Mouse (Mus musculus) gastrocnemius, postnatal 4 days (tissue): Measurements from ENCODE around the gene Gm10406. TPM values are rescaled to one million over a fixed set of nuclear protein-coding genes. Genes with fewer than 3 reads are reported as not detected.
"Not testable (repeated sequence)": the region's sequence is repeated elsewhere in the genome, so short reads cannot be mapped to it uniquely, and the experiment has no call there.

Experiments
- DNase-seq, 2 experiments: peaks; one replicate each; pipeline ENCODE4 v3.0.0; 2021 to 2022; ENCODE audit warnings: low spot score in 2 of 2, mixed read lengths in 2 of 2
- long read RNA-seq, 2 experiments: library from polyadenylated mRNA; stranded (forward); transcript quantifications; one replicate each; pipeline ENCODE4 v2.0.0; 2021
- total RNA-seq, 2 experiments: library from RNA; stranded (reverse); gene quantifications; 2 replicates each; pipeline ENCODE4 v1.2.3; 2021

Gm10406 gene
- total RNA-seq, result under 1 TPM in 1 of 2 experiments, not detected in 1; 0.34 TPM
- long read RNA-seq, experiment 1, result 0 reads
- long read RNA-seq, experiment 2, result 0 reads

DNA sequence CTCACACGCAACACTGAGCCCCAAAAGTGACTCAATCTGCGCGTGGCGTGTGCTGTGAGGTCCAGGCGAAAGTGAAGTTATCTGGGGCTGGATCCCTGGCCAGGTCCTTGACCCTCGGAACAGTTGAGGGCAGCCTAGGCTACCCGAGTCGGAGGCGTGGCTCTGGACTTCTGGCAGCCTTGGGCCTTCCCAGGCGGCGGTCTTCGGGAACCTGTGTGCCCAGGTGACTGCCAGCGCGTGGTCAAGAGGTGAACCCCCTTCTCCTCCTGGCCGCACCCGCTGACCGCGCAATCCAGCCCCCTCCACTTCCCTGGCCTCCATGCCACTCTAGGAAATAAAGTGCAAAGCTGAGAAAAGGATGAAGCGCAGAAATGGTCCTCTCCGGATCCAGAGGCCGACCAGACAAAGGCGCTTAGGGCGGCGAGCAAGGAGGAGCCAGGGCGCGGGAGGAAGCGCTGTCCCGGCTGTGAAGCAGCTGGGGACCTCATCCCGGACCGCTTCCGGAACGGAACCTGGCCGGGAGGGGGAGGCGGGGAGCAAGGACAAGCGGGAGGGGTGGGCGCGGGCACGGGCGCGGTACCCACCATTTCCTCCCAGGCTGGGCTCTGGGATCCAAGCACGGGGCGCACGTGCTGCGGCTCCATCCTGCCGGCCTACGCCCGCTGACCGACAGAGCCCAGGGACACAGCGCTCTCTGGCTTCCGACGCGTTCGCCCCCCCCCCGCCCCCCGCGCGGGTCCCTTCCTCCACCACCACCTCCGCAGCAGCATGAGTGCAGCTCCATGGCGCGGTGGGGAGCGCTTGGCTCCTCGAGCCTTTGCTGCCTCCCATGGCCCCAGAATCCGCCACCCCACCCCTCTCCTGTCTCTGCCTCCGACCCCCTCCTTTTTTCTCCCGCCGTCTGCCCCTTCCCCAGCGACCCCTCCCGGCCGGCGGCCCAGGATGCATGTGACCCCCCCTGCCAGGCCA is at the start of gene Gm10406:
Gene Gm10406, minus strand, starts transcription at position 669 of the 969 bp plus-strand sequence.
- DNase-seq, result peak in 1 of 2 experiments; percentile 9

DNA sequence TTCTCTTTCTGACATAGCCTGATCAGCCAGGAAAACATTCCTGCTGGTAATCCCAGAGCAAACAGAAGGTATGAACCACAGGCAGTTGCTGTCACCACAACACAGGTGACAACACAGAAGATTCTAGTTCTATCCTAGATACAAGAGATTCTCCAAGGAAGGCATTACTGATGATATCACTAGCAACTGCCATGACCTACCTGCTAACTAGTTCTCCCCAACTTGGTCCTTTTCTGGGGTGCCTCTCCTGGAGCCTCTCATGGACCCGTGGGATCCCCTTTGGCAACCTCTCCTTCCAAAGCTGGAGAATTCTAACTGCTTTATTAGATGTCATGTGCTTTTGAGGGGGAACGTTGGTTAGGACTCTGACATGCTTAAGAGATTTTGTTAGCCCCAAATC is 17.6 kb upstream of the Gm10406 start, which contains the start of gene Gm3685:
Gene Gm3685, minus strand, starts transcription at position 101 of the 400 bp plus-strand sequence.
- DNase-seq, result not testable (repeated sequence)

DNA sequence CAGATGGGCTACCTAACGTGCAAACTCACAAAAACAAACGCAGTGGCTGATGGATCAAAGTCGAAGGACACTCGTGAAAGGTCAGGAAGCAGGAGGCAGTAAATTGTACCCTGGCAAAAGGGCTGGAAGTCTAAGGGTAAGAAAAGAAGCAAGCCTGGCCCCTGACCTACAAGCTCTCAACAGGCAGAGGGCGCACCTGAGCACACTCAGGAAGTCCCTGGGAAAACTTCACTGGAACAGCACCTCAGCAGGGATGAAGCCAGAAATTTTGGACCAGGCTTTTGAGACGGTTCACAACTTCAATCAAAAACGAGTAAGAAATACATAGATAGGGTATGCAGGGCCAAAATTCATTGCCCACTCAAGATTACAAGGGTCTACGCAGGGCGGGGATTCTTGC is 975 bp downstream of the Gm10406 start:
- not testable (repeated sequence) for DNase-seq

- not testable (repeated sequence) for DNase-seq
Observed at GRCm38 (mm10) chr14:6973718-6974117, 53.5 kb downstream of the Gm10406 start, which contains the start of gene Gm6356. Gm6356 (minus strand) TSS chr14:6973818.

Other genes with a start within 250 kb of the Gm10406 start
- not detected for gene Gm3642, start 187.1 kb downstream of the Gm10406 start, total RNA-seq
- 1 to 10 TPM in 1 of 2 experiments, under 1 TPM in 1; 0.69 to 2.2 TPM for gene Gm3667, start 137.5 kb downstream of the Gm10406 start, total RNA-seq
- not detected for gene Gm6356, start 53.6 kb downstream of the Gm10406 start, total RNA-seq
- gene Gm3685, start 17.5 kb upstream of the Gm10406 start, total RNA-seq, result not detected
- 1 to 10 TPM in 1 of 2 experiments, under 1 TPM in 1; 0.91 to 1.9 TPM for gene Gm3696, start 73.2 kb upstream of the Gm10406 start, total RNA-seq
- gene Gm6676, start 98.0 kb upstream of the Gm10406 start, total RNA-seq, result under 1 TPM in 1 of 2 experiments, not detected in 1; 0.15 TPM
- gene Gm3512, start 147.1 kb upstream of the Gm10406 start, total RNA-seq, result under 1 TPM; 0.49 TPM
- under 1 TPM in 1 of 2 experiments, not detected in 1; 0.15 TPM for gene Gm16434, start 167.1 kb upstream of the Gm10406 start, total RNA-seq
- not detected for gene Gm3727, start 237.3 kb upstream of the Gm10406 start, total RNA-seq